Comparison of ENCODE assay signal across 9 mouse cellular contexts in the genomic region with DNA sequence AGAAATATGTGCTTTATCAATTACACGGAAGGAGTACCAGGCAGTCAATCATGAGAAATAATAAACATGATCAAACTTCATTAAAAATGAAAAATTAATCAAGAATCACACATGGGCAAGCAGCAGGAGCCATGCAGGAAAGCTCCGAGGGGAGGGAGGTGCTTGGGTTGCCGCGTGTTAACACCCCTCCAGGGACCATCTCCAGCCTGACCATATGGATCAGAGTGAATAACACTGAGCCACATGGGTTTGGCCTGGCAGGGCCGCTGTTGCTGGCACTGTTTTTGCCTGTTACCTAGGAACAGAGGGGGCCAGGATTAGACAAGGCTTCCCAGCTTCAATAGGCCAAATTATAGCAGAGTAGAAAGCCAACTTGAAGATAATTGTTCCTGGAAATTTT.
DNase-seq lines count a peak whose midpoint lies in the region; ATAC-seq lines count a peak whose summit lies in the region.
"Had no signal": no experiment of that assay in that cellular context is flagged by ENCODE, and none has a peak within 500 bp of the region (broad histone marks: within the 10 kb centered on the region; RNA-seq: fewer than 3 reads in every experiment).

No protein-coding gene starts in this region.

- no peaks in the 10 kb centered on the region for H3K9me3 ChIP-seq in hindbrain, embryonic 13.5 days
- no peaks in the 10 kb centered on the region for H3K9me3 ChIP-seq in midbrain, embryonic 15.5 days
- H3K9me3 ChIP-seq: embryonic facial prominence, embryonic 15.5 days; liver, embryonic 15.5 days had no signal

- H3K4me3 ChIP-seq in hindbrain, embryonic 13.5 days: no peak overlapping the region
- no peak overlapping the region for H3K4me3 ChIP-seq in midbrain, embryonic 15.5 days
- H3K4me3 ChIP-seq: embryonic facial prominence, embryonic 15.5 days; liver, embryonic 15.5 days had no signal

- no peak overlapping the region for H3K4me2 ChIP-seq in hindbrain, embryonic 13.5 days
- H3K4me2 ChIP-seq in midbrain, embryonic 15.5 days: no peak overlapping the region
- H3K4me2 ChIP-seq: embryonic facial prominence, embryonic 15.5 days; liver, embryonic 15.5 days had no signal

- no peak overlapping the region for H3K9ac ChIP-seq in hindbrain, embryonic 13.5 days
- no peak overlapping the region for H3K9ac ChIP-seq in midbrain, embryonic 15.5 days
- H3K9ac ChIP-seq: embryonic facial prominence, embryonic 15.5 days; liver, embryonic 15.5 days had no signal

- peak; percentile 86 for DNase-seq in cerebellum, adult 11-12 months
- DNase-seq in cerebellum, postnatal 36 days: peak; percentile 82
- no peak for DNase-seq in adipocyte (ENCODE audit: low spot score)
- no peak for DNase-seq in spleen, postnatal 36 days (ENCODE audit: low spot score in 2 of 2)

- H3K27me3 ChIP-seq in hindbrain, embryonic 13.5 days: no peaks in the 10 kb centered on the region
- no peaks in the 10 kb centered on the region for H3K27me3 ChIP-seq in midbrain, embryonic 15.5 days (replicated peaks)
- H3K27me3 ChIP-seq: embryonic facial prominence, embryonic 15.5 days; liver, embryonic 15.5 days had no signal

- no peak overlapping the region for H3K27ac ChIP-seq in hindbrain, embryonic 13.5 days
- H3K27ac ChIP-seq in midbrain, embryonic 15.5 days: no peak overlapping the region
- H3K27ac ChIP-seq: embryonic facial prominence, embryonic 15.5 days; liver, embryonic 15.5 days had no signal

- H3K36me3 ChIP-seq in hindbrain, embryonic 13.5 days: no peaks in the 10 kb centered on the region
- H3K36me3 ChIP-seq in midbrain, embryonic 15.5 days (replicated peaks): no peaks in the 10 kb centered on the region
- H3K36me3 ChIP-seq: embryonic facial prominence, embryonic 15.5 days; liver, embryonic 15.5 days had no signal

- peak; percentile 75 for ATAC-seq in hindbrain, embryonic 13.5 days (ENCODE audit: low FRiP score)
- peak; percentile 71 for ATAC-seq in midbrain, embryonic 15.5 days (replicated peaks)
- no peak for ATAC-seq in megakaryocyte progenitor cell, adult 5-6 weeks (replicated peaks; ENCODE audit: poor library complexity)

- 11% methylated on average over 5 of the region's 5 CpGs for WGBS in hindbrain, embryonic 13.5 days
- 23% methylated on average over 5 of the region's 5 CpGs for WGBS in midbrain, embryonic 15.5 days

- peaks cover 9% of the 10 kb centered on the region for H3K4me1 ChIP-seq in hindbrain, embryonic 13.5 days (replicated peaks)
- H3K4me1 ChIP-seq in midbrain, embryonic 15.5 days: peaks cover 19% of the 10 kb centered on the region
- H3K4me1 ChIP-seq: embryonic facial prominence, embryonic 15.5 days had no signal

Comparison
In these comparisons a context has a peak if more than half of its experiments do, and no peak if none do; other contexts are left out.
1. DNase-seq: peak in cerebellum, adult 11-12 months (single experiment) and cerebellum, postnatal 36 days (2 of 2); none in adipocyte (single experiment) and spleen, postnatal 36 days (0 of 2).